Mouse (Mus musculus) ES-Bruce4 (cell line): Measurements from ENCODE around the gene Tmem120b. TPM values are rescaled to one million over a fixed set of nuclear protein-coding genes. Genes with fewer than 3 reads are reported as not detected.

Experiments
- H3K27ac ChIP-seq: 2 replicates; pipeline ENCODE4 v1.5.1; 2012; ENCODE audit warnings: low read length, inconsistent platforms; ENCODE audit not compliant: insufficient read depth
- H3K27me3 ChIP-seq: 2 replicates; pipeline ENCODE4 v1.6.1; 2012; ENCODE audit warnings: mild to moderate bottlenecking, low read length, inconsistent platforms; ENCODE audit not compliant: control insufficient read depth, poor library complexity, insufficient read depth, severe bottlenecking
- H3K36me3 ChIP-seq: 2 replicates; pipeline ENCODE4 v1.6.1; 2012; ENCODE audit warnings: inconsistent platforms, mild to moderate bottlenecking, low read length, moderate library complexity; ENCODE audit not compliant: control insufficient read depth, poor library complexity, insufficient read depth, severe bottlenecking
- H3K4me1 ChIP-seq: one replicate; pipeline ENCODE4 v1.8.1; 2011; ENCODE audit warnings: low read length; ENCODE audit not compliant: control insufficient read depth, insufficient read depth
- H3K4me3 ChIP-seq: 2 replicates; pipeline ENCODE4 v1.5.1; 2011; ENCODE audit warnings: low read depth, mild to moderate bottlenecking, low read length
- H3K9ac ChIP-seq: 2 replicates; pipeline ENCODE4 v1.6.1; 2012; ENCODE audit warnings: low read depth, mild to moderate bottlenecking, inconsistent platforms; ENCODE audit not compliant: poor library complexity, severe bottlenecking
- H3K9me3 ChIP-seq: replicated peaks from 2 replicates; pipeline ENCODE4 v1.6.1; 2012; ENCODE audit warnings: mild to moderate bottlenecking, low read length, inconsistent platforms; ENCODE audit not compliant: control insufficient read depth, poor library complexity, insufficient read depth, severe bottlenecking
- CTCF ChIP-seq: IDR thresholded peaks from one replicate; pipeline ENCODE4 v1.8.1; 2011; ENCODE audit warnings: low read depth, low read length
- EP300 ChIP-seq: IDR thresholded peaks from 2 replicates; pipeline ENCODE4 v1.6.1; 2011; ENCODE audit warnings: low read depth, low read length; ENCODE audit not compliant: insufficient read depth
- POLR2A ChIP-seq: IDR thresholded peaks from one replicate; pipeline ENCODE4 v1.8.1; 2011; ENCODE audit warnings: low read length; ENCODE audit not compliant: insufficient read depth
- polyA plus RNA-seq: library from polyadenylated mRNA; stranded (reverse); fragments of >200 nt; gene quantifications from 2 replicates; pipeline ENCODE4 v1.2.4, GENCODE M21; 2011; ENCODE audit warnings: low read depth; ENCODE audit not compliant: missing spikeins, insufficient read depth, insufficient read length

The Tmem120b gene
- polyA plus RNA-seq, 1 experiment, result 8.9 TPM

- H3K27ac ChIP-seq, result no peak overlapping the region
- H3K4me1 ChIP-seq, result peaks cover 4% of the 10 kb centered on the region
- H3K9me3 ChIP-seq, result no peaks in the 10 kb centered on the region
- no peaks in the 10 kb centered on the region for H3K27me3 ChIP-seq
- H3K9ac ChIP-seq, result no peak overlapping the region
- peak; percentile 88 for TF ChIP-seq CTCF
- TF ChIP-seq EP300, result no peak
- no peaks in the 10 kb centered on the region for H3K36me3 ChIP-seq
- H3K4me3 ChIP-seq, result no peak overlapping the region
Observed at GRCm38 (mm10) chr5:123117257-123117656, 49.0 kb downstream of the Tmem120b start.

- no peaks in the 10 kb centered on the region for H3K9me3 ChIP-seq
- no peak overlapping the region for H3K27ac ChIP-seq
- no peak overlapping the region for H3K4me3 ChIP-seq
- no peaks in the 10 kb centered on the region for H3K36me3 ChIP-seq
- peaks cover 4% of the 10 kb centered on the region for H3K4me1 ChIP-seq
- TF ChIP-seq CTCF (no peak), EP300 (no peak), POLR2A (no peak)
- H3K27me3 ChIP-seq, result no peaks in the 10 kb centered on the region
- H3K9ac ChIP-seq, result no peak overlapping the region
Observed at GRCm38 (mm10) chr5:123117773-123118172, 49.6 kb downstream of the Tmem120b start.

GRCm38 (mm10) chr5:123118826-123119225 is 50.6 kb downstream of the Tmem120b start:
- Histone ChIP-seq H3K27me3 (no peaks in the 10 kb centered on the region), H3K4me3 (no peak overlapping the region), H3K9me3 (no peaks in the 10 kb centered on the region), H3K36me3 (no peaks in the 10 kb centered on the region), H3K9ac (no peak overlapping the region), H3K27ac (no peak overlapping the region), H3K4me1 (peaks cover 4% of the 10 kb centered on the region)
- TF ChIP-seq CTCF (no peak), POLR2A (no peak), EP300 (no peak)

DNA sequence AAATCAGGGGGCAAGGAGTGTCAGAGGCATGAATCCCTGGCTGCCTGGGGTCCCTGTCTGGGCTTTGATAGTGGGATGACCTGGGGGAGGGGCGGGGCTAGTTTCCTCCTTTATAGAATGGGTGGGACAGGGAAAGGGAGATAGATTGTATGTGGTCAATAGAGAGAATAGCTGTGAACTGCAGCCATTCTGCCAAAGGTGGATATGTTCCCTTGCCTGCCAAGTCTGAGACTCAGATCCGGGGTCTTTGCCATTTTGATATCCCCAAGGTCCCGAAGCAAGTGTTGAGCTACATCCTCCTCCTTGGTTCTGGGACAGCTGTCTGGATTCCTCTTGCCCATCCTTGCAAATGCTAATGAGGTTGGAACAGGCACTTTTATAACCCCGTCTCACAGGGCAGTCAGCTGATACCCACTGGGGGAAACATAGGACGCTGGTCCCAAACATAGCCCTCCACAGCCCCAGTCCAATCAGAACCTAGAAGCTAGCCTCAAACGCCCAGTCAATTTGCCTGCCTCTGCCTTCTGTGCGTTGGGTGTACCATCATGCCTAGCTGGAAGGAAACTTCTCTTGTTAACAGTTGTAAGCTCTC is 52.5 kb downstream of the Tmem120b start:
- H3K9ac ChIP-seq, result peak overlapping the region; percentile 42; the same call in 1 of the 2 replicates
- no peaks in the 10 kb centered on the region for H3K27me3 ChIP-seq
- H3K9me3 ChIP-seq, result no peaks in the 10 kb centered on the region
- H3K4me3 ChIP-seq, result peak overlapping the region; percentile 47
- TF ChIP-seq EP300 (no peak), POLR2A (no peak), CTCF (no peak)
- H3K27ac ChIP-seq, result no peak overlapping the region
- H3K36me3 ChIP-seq, result no peaks in the 10 kb centered on the region
- peaks cover 4% of the 10 kb centered on the region for H3K4me1 ChIP-seq

DNA sequence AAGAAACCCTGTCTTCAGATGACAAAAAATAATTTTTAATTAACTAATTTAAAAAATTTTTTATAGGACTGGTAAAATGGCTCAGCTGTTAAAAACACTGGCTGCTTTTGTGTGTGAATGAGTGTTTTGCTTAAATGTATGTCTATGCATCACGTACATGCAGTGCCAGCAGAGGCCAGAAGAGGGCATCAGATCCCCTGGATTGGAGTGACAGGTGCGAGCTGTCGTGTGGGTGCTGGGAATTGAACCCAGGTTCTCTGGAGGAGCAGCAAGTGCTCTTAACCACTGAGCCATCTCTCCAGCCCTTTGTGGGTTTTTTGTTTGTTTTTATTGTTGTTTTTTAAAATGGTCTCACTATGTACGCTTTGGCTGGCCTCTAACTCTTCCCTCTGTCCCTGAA is 54.0 kb downstream of the Tmem120b start:
- H3K36me3 ChIP-seq, result no peaks in the 10 kb centered on the region
- TF ChIP-seq EP300 (no peak), CTCF (peak; percentile 72), POLR2A (no peak)
- no peaks in the 10 kb centered on the region for H3K9me3 ChIP-seq
- no peak overlapping the region for H3K4me3 ChIP-seq
- H3K27ac ChIP-seq, result no peak overlapping the region
- no peaks in the 10 kb centered on the region for H3K27me3 ChIP-seq
- peaks cover 4% of the 10 kb centered on the region for H3K4me1 ChIP-seq
- no peak overlapping the region for H3K9ac ChIP-seq

DNA sequence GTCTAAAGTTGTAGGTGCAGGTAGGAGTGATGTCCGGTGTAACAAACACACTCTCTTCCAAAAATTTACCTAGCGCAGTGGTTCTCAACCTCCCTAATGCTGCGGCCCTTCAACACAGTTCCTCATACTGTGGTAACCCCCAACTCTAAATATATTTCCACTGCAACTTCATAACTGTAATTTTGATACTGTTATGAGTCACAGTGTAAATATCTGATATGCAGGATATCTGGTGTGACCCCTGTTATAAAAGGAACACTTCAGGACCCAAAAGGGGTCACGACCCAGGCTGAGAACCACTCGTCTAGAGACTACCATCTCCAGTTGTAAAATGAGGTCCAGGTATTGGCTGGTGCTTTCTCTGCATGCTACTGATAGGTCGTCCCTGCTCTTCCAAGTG is 56.9 kb downstream of the Tmem120b start:
- Histone ChIP-seq H3K4me3 (no peak overlapping the region), H3K4me1 (peaks cover 4% of the 10 kb centered on the region), H3K27me3 (no peaks in the 10 kb centered on the region), H3K9me3 (no peaks in the 10 kb centered on the region), H3K36me3 (no peaks in the 10 kb centered on the region), H3K9ac (no peak overlapping the region), H3K27ac (no peak overlapping the region)
- TF ChIP-seq CTCF, result no peak
- TF ChIP-seq EP300, result no peak
- TF ChIP-seq POLR2A, result no peak
